Mouse (Mus musculus): ENCODE results near the gene A530016L24Rik. TPM values are rescaled to one million over a fixed set of nuclear protein-coding genes. Genes with fewer than 3 reads are reported as not detected.

A530016L24Rik gene
- total RNA-seq, 2 experiments from 2014 or later, result 0.15 TPM; not detected in 1

DNA sequence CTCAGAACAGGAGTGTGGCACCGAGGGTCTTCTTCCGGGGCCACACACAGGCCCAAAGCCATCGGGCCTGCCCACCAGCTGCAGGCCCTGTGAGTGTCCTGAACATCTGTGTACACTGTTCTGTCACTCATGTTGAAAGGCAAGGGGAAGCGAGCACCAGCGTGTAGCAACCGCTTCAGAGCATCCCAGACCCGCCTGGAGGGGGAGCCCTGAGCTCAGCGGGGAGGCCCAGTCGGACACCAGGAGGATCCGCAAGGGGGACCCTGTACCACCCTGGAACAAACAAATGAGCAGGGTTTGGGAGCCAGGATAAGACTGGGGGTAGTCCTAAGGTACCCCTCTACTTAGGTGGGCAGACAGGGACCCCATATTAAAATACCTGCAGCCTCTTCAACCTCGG lies 9.4 kb downstream of the A530016L24Rik start:
- peak; percentile 49 to 54 for DNase-seq (ENCODE audit: low spot score in 2 of 2)

DNA sequence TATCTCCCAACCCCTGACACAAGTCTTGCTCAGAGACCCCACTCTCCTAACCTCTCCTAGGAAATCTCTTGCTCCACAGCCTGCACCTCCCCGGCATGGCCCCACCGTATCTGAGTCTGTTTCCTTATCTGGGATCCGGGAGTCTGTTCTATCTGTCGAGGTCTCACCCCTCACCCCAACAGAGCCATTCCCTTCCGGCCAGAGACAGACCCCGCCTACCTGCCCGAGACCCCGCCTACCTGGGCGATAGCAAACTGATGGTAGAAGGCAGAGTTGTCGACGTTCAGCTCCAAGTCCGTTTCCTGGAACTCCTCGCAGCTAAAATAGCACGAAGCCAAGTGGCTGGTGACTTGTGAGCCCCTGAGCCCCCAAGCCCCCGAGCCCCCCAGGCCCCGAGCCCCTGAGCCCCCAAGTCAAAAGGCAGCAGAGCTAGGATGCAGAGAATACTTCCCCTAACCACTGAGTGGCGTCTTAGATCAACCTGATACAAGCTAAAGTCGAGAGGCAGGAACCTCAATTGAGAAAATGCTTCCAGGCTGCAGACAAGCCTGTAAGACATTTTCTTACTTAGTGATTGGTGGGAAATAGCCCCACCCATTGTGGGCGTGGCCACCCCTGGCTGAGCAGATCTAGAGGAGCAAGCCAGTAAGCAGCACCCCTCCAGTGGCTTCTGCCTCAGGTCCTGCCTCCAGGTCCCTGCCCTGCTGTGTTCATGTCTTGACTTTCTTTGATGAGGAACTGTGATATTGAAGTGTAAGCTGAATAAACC lies 13.9 kb downstream of the A530016L24Rik start:
- no peak for DNase-seq (ENCODE audit: low spot score in 2 of 2)

DNA sequence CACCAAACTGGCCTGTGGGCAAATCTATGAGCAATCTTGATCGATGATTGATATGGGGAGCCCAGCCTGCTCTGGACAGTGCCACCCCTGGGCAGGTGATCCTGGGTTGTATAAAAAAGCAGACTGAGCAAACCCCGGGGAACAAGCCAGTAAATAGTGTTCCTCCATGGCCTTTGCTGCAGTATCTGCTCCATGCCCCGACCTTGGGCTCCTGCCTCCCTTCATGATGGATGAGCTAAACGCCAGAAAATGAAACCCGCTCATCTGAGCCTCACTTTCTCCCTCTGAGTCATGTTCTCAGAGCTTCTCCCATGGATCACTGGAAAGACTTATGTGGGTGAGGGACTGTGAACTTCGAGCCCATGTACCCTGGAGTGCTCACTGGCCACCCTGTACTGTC lies 17.0 kb downstream of the A530016L24Rik start:
- DNase-seq (ENCODE audit: low spot score in 2 of 2), result no peak

DNA sequence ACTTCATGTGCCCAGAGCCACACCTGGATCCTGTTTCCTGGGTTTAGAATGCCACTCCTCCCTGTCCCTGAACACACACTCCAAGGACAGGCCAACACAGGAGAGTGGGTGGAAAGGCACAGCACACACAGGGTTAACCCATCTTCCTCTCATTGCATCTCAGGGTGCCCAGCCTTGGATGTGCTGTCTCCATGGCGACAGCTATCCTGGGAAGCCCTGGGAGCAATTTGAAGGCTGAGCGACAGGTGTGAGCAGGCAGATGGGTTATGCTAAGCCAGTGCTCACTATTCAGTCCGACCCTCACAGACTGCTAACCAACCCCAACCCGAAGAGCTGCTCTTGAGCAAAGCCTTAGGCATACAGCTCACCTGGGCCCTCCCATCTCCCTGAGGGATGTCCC lies 18.0 kb downstream of the A530016L24Rik start:
- DNase-seq (ENCODE audit: low spot score in 2 of 2), result peak; percentile 25 to 41

DNA sequence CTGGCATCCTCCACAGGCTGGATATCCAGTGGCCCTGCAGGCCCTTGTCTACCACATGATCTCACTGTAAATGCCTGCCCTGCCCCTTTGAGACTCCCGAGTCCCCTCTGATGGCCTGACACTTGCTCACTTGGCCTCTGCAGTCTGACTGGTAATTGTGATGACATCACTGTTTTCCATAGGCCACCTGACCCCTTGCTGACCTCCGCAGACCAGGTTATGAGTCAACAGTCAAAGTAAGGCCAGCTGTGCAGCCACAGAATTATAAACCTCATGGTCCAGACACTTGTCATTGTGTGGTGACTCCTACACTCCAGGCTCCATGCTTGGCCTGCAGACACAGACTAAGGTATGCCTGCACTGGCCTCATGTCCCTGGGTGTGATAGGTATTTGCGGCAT lies 18.7 kb downstream of the A530016L24Rik start:
- DNase-seq (ENCODE audit: low spot score in 2 of 2), result no peak

DNA sequence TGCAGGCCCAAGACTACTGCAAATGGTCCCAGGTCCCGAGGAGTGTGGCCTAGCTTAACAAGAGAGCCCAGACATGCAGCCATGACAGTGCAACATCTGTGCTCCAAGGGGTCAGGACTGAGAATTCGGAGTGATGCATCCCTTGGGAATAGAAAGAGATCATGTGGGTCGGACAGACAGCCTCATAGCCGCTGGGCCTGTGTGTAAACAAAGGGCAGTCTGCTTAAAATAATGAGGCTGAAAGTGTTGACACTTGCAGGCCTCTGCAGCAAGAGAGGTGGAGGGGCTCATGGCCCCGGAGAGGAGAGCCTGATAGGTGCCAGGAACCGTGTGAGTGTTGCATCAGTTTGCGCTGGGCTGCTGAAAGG lies 21.1 kb downstream of the A530016L24Rik start:
- no peak for DNase-seq (ENCODE audit: low spot score in 2 of 2)

DNA sequence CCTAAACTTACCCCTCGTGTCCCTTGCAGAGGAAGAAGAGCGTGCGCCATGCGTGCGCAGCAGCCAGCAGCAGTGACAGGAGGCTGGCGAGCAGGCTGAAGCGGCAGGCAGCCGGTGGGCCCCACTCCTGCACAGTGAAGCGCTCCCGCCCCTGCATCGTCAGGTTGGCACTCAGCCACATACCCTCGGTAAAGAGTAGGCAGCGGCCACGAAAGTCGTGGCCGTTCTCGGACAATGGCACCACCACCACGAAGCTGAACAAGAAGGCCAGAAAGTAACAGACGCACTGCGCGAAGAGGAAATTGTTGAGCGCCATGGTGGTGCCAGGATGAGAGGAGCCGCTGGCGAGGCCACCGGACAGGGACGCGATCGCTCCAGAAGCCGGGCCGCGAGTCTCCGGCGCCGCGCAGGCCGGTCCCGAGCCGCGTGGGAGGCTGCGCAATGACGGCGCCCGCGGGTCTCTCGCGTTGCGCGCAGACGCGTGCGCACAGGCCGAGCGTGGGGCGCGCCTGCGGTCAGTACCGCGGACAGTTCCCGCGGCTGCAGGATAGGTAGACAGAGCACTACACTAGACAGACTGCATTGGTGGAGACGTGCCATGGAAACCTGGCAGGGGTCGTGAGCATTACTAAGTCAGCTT lies 21.6 kb downstream of the A530016L24Rik start:
- DNase-seq (ENCODE audit: low spot score in 2 of 2), result peak; percentile 62 to 69

DNA sequence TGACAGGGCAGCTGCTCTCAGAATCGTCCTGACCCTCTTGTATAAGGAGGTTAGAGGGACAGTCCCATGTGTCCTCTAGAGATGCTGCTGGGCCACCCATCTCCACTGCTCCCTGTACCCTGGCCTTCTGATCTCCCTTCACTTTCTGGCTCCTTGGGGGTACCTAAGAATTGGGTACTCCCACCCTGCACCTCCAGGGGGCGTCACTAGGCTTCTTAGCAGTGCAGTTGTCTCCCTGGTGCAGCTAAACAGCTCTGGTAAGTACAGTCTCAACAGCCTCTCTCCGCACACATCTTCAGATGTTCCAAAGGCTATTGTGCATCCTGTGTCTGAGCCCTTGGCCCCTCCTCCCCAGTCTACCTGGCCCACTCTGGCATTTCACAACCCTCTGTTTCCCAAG lies 25.6 kb downstream of the A530016L24Rik start:
- DNase-seq (ENCODE audit: low spot score in 2 of 2), result no peak

DNA sequence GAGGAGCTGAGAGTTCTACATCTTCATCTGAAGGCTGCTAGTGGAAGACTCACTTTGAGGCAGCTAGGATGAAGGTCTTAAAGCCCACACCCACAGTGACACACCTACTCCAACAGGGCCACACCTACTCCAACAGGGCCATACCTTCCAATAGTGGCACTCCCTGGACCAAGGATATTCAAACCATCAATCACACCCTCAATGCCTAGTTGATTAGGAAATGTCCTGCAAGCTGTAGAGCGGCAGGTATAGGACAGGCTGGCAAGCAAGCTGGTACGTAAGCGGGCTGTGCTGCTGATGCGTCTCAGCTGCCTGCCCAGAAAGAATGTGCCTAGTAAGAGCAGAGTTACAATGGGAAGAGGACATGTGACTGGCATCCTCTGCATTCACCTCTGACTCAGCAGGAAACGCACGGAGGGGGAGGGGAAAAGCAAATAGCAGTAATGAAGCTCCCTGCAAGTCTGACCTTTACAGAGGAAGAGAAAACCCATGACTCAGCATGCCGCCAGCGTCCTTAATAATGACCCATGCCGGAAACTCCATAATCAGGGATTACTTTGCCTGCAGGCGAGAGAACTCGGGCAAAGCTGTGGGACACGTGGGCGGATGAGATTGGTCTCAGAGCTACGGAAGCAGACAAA lies 27.6 kb downstream of the A530016L24Rik start, which contains the start of gene Tmem179:
Gene Tmem179 (minus strand): TSS at position 51 of the 641 bp plus-strand sequence.
- DNase-seq (ENCODE audit: low spot score in 2 of 2), result no peak

DNA sequence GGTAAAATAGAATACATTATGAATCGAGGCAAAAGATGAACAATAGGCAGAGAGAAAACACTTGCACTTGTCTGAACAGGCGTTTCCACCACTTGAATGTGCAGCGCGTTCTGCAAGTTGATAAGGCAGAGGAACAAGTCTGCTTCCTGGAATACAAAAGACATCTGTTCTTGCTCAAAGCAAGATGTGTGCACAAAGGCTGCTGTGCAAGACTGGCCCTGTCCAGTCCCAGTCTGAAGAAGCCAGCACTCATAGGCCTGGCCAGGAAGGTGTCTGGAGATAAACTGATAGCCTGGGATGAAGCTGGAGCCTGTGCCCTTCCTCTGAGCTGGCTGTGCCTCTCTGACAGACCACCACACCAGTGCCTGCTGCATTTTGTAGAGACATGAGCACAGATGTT lies 28.9 kb downstream of the A530016L24Rik start:
- no peak for DNase-seq (ENCODE audit: low spot score in 2 of 2)

DNA sequence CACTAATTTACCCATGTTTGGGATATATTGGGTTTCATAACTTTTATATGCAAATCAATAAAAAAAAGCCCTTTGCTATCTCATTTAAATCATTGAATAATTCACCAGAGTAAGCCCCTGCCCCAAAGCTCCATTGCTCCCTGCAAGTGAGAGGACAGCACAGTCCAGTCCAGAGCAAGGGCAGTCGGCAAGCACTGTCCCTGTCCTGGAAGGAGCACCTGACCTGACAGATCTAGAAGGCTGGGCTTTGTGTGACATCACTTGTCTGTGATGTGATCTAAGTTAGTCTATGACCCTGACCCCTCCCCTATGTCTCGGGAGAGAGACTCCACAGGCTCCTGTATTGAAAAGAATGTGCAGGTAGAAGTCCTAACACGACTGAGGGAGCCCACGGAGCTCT lies 44.5 kb downstream of the A530016L24Rik start:
- DNase-seq (ENCODE audit: low spot score in 2 of 2), result no peak

DNA sequence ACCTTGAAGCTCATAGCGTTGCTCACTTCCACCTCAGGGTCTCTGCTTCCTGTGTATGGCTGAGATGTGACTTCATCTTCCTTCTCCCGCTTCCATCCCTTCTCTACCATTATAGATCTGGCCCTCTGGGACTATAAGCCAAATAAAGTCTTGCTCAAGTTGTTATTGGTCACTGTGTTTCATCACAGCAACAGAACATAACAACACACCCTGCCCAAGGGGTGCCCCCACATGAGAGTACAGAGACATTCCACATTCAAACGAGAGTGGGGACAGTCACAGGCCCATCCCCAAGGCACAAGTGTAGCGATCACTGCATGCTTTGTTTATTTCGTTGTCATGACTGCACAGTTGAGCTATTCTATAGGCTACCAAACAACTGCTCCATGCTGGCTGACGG lies 48.0 kb downstream of the A530016L24Rik start:
- no peak for DNase-seq (ENCODE audit: low spot score in 2 of 2)

DNA sequence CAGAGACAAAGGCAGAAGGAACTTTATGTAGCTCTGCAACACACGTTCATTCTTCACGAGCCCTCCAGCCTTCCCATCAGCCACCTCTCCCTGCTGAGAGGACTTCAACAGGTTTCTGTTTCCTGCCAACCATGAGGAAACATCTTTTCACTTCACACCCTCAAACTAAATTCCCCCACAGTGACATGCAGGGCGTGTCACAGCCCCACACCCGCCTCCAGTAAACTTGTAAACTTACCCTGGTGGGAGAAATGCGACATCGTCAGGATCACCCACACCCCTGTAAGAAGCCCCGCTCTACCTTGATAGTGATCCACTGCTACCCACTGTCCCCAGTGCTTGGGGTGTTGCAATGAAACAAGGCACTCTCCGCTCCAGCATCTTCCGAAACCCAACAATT lies 49.1 kb downstream of the A530016L24Rik start:
- no peak for DNase-seq (ENCODE audit: low spot score in 2 of 2)

DNA sequence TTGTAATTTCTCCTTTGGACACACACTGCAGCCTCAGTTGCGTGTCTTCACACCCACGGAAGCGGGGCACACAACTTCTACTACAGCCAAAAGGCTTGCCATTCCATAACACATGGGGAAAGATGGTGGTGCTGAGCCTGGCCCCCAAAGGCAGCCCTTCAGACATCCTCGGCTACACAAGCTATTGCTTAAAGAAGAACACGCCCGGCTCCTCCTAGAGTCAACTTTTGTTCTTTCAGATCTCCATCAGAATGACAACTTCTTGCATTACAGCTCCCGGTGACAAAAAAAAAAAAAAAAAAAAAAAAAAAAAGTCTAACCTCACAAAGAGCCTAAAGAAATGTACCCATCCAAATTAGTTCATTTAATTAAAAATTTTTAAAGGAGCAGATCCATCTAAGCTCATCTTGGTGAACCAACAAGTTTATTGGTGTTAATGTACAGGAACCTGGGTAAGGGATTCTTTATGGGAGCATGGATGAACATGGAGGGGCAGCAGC lies 50.3 kb downstream of the A530016L24Rik start:
- DNase-seq (ENCODE audit: low spot score in 2 of 2), result no peak

DNA sequence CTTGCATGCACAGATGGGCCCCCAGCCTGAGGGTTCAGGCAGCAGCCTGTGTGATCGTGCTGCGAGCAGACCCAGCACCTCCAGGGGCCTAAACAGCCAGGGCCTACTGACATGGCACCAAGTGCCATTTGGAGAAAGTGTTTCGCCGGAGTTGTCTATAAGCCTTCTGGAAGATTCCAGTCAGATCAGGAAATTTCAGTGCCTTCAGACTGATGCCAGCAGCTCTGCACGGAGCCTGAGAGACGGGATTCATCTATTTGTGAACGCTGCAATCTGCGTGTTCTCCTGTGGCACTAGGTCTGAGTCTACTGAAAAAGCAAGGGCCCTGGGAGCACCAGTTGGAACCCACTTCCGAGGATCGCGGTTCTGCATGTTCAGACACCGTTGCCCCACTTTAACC lies 51.1 kb downstream of the A530016L24Rik start:
- DNase-seq (ENCODE audit: low spot score in 2 of 2), result no peak

DNA sequence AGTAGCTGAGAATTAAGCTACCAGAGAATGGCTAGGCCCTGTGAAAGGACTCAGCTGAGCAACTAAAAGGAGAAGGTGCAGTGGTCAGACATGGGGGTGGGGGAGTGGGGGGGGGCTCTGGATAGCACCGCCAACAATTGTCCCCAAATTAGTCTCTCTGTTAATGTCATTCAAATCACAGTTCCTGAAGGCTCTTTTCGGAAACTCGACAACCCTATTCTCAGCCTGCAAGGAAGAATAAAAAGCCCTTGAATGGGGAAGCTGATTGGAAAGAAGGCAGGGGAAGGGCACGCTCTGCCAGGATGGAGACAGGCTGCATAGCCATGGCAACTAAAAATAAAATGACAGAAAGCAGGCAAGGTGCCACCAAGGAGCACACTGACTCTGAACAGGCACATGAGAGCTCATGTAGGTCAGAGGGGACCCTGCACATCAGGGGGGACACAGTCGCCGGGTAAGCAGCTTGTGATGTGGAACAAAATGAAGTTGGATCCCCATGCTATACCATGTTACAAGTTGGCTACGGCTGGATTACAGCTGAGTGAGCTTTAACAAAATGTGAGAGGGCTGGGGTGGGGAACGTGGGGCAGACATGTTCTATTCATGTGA lies 52.3 kb downstream of the A530016L24Rik start:
- peak in 1 of 2 experiments; percentile 42 for DNase-seq (ENCODE audit: low spot score in 2 of 2)

DNA sequence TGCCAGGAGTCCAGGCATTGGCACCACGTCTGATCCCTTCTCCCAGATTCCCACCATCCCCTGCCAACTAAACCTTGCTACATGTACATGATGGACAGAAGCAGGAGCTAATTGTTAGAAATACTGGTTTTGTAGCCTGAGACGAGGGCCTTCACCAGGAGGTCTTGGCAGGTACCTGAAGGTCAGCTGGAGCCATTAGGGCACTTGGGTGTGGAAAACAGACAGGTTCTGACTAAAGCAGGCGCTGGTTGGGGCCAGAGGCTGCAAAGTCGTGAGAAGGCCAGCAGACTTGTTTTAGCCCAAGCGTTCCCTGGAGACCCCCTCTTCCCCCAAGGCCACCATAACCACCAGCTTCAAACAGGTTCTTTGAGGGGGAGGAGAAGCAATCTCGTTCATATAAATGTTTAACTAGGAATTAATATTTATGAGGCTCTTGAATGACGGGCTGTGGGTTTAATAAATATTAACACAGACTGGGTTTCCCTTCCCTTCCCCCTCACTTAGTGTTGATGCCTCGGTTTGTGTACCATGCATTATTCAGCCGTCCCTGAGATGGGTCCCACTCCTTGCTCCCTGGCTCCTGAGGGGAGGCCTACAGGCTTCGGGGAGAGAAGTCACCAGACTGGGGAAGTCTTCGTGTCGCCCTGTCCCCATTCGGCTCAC lies 53.1 kb downstream of the A530016L24Rik start:
- DNase-seq (ENCODE audit: low spot score in 2 of 2), result no peak

DNA sequence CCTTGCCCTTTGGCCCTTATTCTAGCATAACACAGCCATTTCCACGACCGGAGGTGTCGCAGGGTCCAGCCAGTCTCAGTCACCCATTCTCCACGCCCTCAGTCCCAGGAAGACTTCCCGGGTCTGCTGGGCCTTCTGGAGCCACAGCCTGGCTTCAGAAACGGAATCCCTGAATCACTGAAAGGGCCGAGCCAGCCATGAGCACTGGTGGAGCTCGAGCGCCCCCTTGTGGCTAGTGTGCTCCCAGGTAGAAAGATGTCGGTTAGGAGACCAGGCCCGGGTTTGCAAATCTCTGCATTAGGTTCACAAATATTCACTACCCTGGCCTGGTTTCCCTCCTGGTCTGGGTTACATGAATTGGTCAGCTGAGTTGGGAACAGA lies 53.7 kb downstream of the A530016L24Rik start:
- peak; percentile 79 to 94 for DNase-seq (ENCODE audit: low spot score in 2 of 2)

DNA sequence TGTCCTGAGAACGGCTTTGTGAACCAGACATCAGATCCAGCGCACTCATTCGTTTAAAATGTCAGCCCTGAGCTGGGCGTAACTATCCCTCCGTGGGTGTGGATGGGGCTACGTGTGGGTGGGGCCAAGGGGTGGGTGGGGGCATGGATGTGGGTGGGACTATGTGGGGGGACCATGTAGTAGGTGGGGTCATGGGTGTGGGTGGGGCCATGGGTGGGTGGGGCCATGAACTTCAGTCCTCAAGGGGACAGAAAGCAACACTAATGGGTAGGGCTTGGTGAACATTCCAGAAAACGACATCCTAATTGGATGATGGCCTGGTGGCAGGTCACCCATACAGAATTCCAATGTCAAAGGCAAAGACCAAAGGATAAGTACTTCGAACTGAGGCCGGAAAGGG lies 54.7 kb downstream of the A530016L24Rik start:
- no peak for DNase-seq (ENCODE audit: low spot score in 2 of 2)

DNA sequence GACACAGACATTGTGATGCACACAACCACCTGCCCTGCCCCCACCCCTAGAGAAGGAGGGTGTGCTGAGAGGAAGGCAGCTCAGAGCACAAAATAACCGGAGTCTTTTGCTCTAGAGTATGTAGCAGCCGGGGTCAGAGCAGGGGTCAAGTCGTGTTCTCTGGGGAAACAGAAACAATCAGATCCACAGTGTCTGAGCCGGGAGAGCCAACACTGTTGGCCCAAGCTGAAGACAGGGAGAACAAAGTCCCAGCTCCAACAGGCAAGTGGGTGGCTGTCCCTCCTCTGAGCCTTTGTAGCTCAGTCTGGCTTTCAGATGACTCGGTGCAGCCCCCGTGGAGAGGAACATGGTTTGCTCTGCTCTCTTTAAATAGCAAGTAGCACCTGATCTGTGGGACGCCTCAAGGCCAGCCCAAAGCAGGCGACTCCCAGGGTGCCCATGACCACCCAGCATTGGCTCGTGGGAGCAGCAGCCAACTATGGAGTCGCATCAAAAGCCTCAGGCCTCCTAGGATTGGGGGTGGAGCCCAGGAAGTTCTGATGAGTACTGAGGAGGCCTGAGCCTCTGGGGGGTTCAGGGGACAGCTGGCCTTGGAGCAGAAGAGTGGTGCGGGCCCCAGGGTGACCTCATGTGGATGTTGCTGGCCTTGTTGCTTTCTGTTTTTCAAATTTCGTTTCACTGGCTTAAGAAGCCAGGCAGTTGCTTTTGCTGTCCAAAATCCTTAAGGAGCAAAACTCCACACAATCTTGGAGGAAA lies 55.9 kb downstream of the A530016L24Rik start:
- DNase-seq (ENCODE audit: low spot score in 2 of 2), result no peak

All from layer of hippocampus, adult 18-20 months (tissue).